Mouse (Mus musculus) heart, adult 2 months (tissue): Measurements from ENCODE around the gene Cdh5.

Experiments used
- CTCF ChIP-seq: fragments of 200-600 bp; IDR thresholded peaks from 2 replicates; pipeline ENCODE4 v1.8.1; 2022; ENCODE audit warnings: antibody characterized with exemption, mild to moderate bottlenecking, moderate library complexity
- EP300 ChIP-seq: fragments of 200-500 bp; IDR thresholded peaks from 2 replicates; pipeline ENCODE4 v1.6.1; 2011; ENCODE audit warnings: low read depth, low read length, control low read depth; ENCODE audit not compliant: insufficient read depth
- POLR2A ChIP-seq: fragments of 200-500 bp; IDR thresholded peaks from 2 replicates; pipeline ENCODE4 v1.6.1; 2011; ENCODE audit warnings: mild to moderate bottlenecking, low read depth, low read length, control low read depth; ENCODE audit not compliant: insufficient read depth

GRCm38 (mm10) chr8:104143379-104143778 is 42.0 kb downstream of the Cdh5 start:
- TF ChIP-seq POLR2A (no peak), CTCF (no peak), EP300 (no peak)
